Comparison of ENCODE assay signal across 23 mouse cellular contexts in the genomic region with DNA sequence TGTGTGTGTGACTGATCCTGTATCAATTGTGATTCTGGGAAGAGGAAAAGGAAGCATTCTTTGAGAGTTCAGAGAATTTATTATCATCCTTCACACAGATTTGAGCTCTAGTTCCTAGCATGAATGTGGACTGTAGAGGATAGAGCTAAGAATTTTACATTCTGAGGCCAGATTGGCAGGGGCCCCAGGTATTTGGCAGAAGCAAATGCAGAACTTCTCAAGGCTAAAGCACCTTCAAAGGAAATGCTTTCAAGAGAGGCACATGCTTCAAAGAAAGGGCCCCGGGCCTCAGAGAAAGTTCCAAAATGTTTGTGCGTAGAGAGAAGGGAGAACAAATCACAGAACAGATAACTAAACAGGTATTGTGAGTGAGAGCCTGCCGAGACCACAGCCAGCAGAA.
DNase-seq lines count a peak whose midpoint lies in the region; ATAC-seq and TF ChIP-seq lines count a peak whose summit lies in the region.
"Had no signal": no experiment of that assay in that cellular context is flagged by ENCODE, and none has a peak within 500 bp of the region (broad histone marks: within the 10 kb centered on the region; RNA-seq: fewer than 3 reads in every experiment).

No protein-coding gene starts in this region.

- TF ChIP-seq CTCF in gastrocnemius, adult 2 months (IDR thresholded peaks at IDR 0.05) = no peak
- TF ChIP-seq CTCF in lung, embryonic 14.5 days (IDR thresholded peaks at IDR 0.05; ENCODE audit: low read depth) = no peak
- TF ChIP-seq CTCF in lung, adult 2 months (IDR thresholded peaks at IDR 0.05; ENCODE audit: insufficient read depth, low read length) = no peak

- intact Hi-C loops in gastrocnemius, adult 2 months (cut with DNase I) = no loop called here
- intact Hi-C loops in gastrocnemius, postnatal 36 days (cut with DNase I) = no loop called here

- H3K9me3 ChIP-seq in lung, embryonic 14.5 days (ENCODE audit: low read depth, low read length) = no peaks in the 10 kb centered on the region
- H3K9me3 ChIP-seq: hindbrain, embryonic 13.5 days; limb, embryonic 13.5 days; liver, embryonic 13.5 days; neural tube, embryonic 15.5 days; stomach, embryonic 15.5 days had no signal

- ATAC-seq in lung, embryonic 14.5 days (ENCODE audit: insufficient read depth) = no peak
- ATAC-seq: activated CD4-positive, CD25-positive, alpha-beta regulatory T cell, adult 4 months; forebrain, embryonic 14.5 days had no signal

- DNase-seq in gastrocnemius, adult 2 months = peak; percentile 36
- no peak for DNase-seq in gastrocnemius, postnatal 36 days
- peak; percentile 3 for DNase-seq in lung, embryonic 14.5 days
- DNase-seq in lung, adult 2 months = no peak
- DNase-seq in adrenal gland, postnatal 25 days = peak; percentile 36
- no peak for DNase-seq in kidney, postnatal 36 days
- DNase-seq: B cell, adult 2 months; cerebellum, adult 11-12 months; heart, postnatal 4 days; kidney, adult 2 months; kidney, postnatal 4 days; liver, embryonic 13.5 days; lung, adult 18-20 months; lung, postnatal 14 days; midbrain, embryonic 14.5 days; retina, postnatal 1 day; right cerebral cortex, postnatal 25 days had no signal

- H3K9ac ChIP-seq in lung, embryonic 14.5 days = no peak overlapping the region
- H3K9ac ChIP-seq: hindbrain, embryonic 13.5 days; limb, embryonic 13.5 days; liver, embryonic 13.5 days; neural tube, embryonic 15.5 days; stomach, embryonic 15.5 days had no signal

- H3K4me3 ChIP-seq in gastrocnemius, adult 2 months = no peak overlapping the region
- H3K4me3 ChIP-seq in lung, embryonic 14.5 days (ENCODE audit: low read depth, low read length) = no peak overlapping the region
- no peak overlapping the region for H3K4me3 ChIP-seq in lung, adult 2 months (replicated peaks; ENCODE audit: extremely low read depth, low read depth, low read length)
- H3K4me3 ChIP-seq: hindbrain, embryonic 13.5 days; limb, embryonic 13.5 days; liver, embryonic 13.5 days; neural tube, embryonic 15.5 days; stomach, embryonic 15.5 days had no signal

- no peak overlapping the region for H3K27ac ChIP-seq in gastrocnemius, adult 2 months
- no peak overlapping the region for H3K27ac ChIP-seq in lung, embryonic 14.5 days (ENCODE audit: low read depth)
- H3K27ac ChIP-seq: hindbrain, embryonic 13.5 days; limb, embryonic 13.5 days; liver, embryonic 13.5 days; neural tube, embryonic 15.5 days; stomach, embryonic 15.5 days had no signal

- whole genome bisulfite sequencing in lung, embryonic 14.5 days = 59% methylated on average over 3 of the region's 3 CpGs
- 55% methylated on average over 3 of the region's 3 CpGs for WGBS in lung, adult 2 months

- H3K27me3 ChIP-seq in lung, embryonic 14.5 days (ENCODE audit: insufficient read depth, low read length) = no peaks in the 10 kb centered on the region
- H3K27me3 ChIP-seq: hindbrain, embryonic 13.5 days; liver, embryonic 13.5 days; neural tube, embryonic 15.5 days; stomach, embryonic 15.5 days had no signal

- H3K36me3 ChIP-seq in lung, embryonic 14.5 days (ENCODE audit: insufficient read depth) = no peaks in the 10 kb centered on the region
- H3K36me3 ChIP-seq: hindbrain, embryonic 13.5 days; limb, embryonic 13.5 days; liver, embryonic 13.5 days; neural tube, embryonic 15.5 days; stomach, embryonic 15.5 days had no signal

- no peaks in the 10 kb centered on the region for H3K4me1 ChIP-seq in lung, embryonic 14.5 days (ENCODE audit: insufficient read depth)
- H3K4me1 ChIP-seq in lung, adult 2 months (ENCODE audit: control insufficient read depth, insufficient read depth, low read length) = no peaks in the 10 kb centered on the region
- H3K4me1 ChIP-seq: hindbrain, embryonic 13.5 days; liver, embryonic 13.5 days; neural tube, embryonic 15.5 days; stomach, embryonic 15.5 days had no signal

- no peak for TF ChIP-seq POLR2A in lung, adult 2 months (IDR thresholded peaks at IDR 0.05; ENCODE audit: borderline replicate concordance, extremely low read depth, low read depth, low read length)

- H3K4me2 ChIP-seq in lung, embryonic 14.5 days = no peak overlapping the region
- H3K4me2 ChIP-seq: hindbrain, embryonic 13.5 days; limb, embryonic 13.5 days; liver, embryonic 13.5 days; neural tube, embryonic 15.5 days; stomach, embryonic 15.5 days had no signal

Comparison
In these comparisons a context has a peak if more than half of its experiments do, and no peak if none do; other contexts are left out.
1. DNase-seq: peak in gastrocnemius, adult 2 months (single experiment), lung, embryonic 14.5 days (single experiment) and adrenal gland, postnatal 25 days (single experiment); none in gastrocnemius, postnatal 36 days (0 of 2), lung, adult 2 months (single experiment) and kidney, postnatal 36 days (0 of 2).